Mouse (Mus musculus) mouse embryonic stem cell (cell line): ENCODE measurements around the gene Hmgcll1.
"Not testable (repeated sequence)": the region's sequence is repeated elsewhere in the genome, so short reads cannot be mapped to it uniquely, and the experiment has no call there.

Source experiments
- in situ Hi-C, 2 experiments: fragments of 300-500 bp; cut with MboI; formaldehyde crosslinking; loops; 1 replicate in 1 of 2; 3 replicates in 1 of 2; pipeline ENCODE4 v1.14.3; 2019 to 2020; ENCODE audit warnings: low sequenced_read_pairs in 2 of 2, low pct_unique_long_range_greater_than_20kb in 1 of 2, mixed read lengths in 1 of 2; ENCODE audit not compliant: unreplicated experiment in 1 of 2

Hmgcll1 gene

GRCm38 (mm10) chr9:76038327-76039103 is 23.9 kb downstream of the Hmgcll1 start:
- in situ Hi-C loops = no loop called here

- in situ Hi-C loops = no loop called here
Observed at GRCm38 (mm10) chr9:76039711-76040110, 25.1 kb downstream of the Hmgcll1 start.

- in situ Hi-C loops = no loop called here
Observed at GRCm38 (mm10) chr9:76043341-76043740, 28.7 kb downstream of the Hmgcll1 start.

- in situ Hi-C loops = no loop called here
Observed at GRCm38 (mm10) chr9:76060935-76061334, 46.3 kb downstream of the Hmgcll1 start.

GRCm38 (mm10) chr9:76061492-76061891 is 46.8 kb downstream of the Hmgcll1 start:
- in situ Hi-C loops = no loop called here

GRCm38 (mm10) chr9:76064164-76064563 is 49.5 kb downstream of the Hmgcll1 start:
- in situ Hi-C loops = no loop called here

GRCm38 (mm10) chr9:76091561-76091960 is 76.9 kb downstream of the Hmgcll1 start:
- in situ Hi-C loops = no loop called here

GRCm38 (mm10) chr9:76097221-76097620 is 82.6 kb downstream of the Hmgcll1 start:
- in situ Hi-C loops = no loop called here

GRCm38 (mm10) chr9:76099981-76100380 is 85.3 kb downstream of the Hmgcll1 start:
- in situ Hi-C loops = no loop called here

GRCm38 (mm10) chr9:76104416-76104815 is 89.8 kb downstream of the Hmgcll1 start:
- in situ Hi-C loops = not testable (repeated sequence)

GRCm38 (mm10) chr9:76104846-76105245 is 90.2 kb downstream of the Hmgcll1 start:
- in situ Hi-C loops = no loop called here

GRCm38 (mm10) chr9:76122888-76123287 is 108.2 kb downstream of the Hmgcll1 start:
- in situ Hi-C loops = loop anchor here in 1 of 2 experiments (10.0 kb wide), 1 partner anchor 358 kb away; no protein-coding TSS in a partner anchor

GRCm38 (mm10) chr9:76124249-76124648 is 109.6 kb downstream of the Hmgcll1 start:
- in situ Hi-C loops = loop anchor here in 1 of 2 experiments (10.0 kb wide), 1 partner anchor 359 kb away; no protein-coding TSS in a partner anchor

GRCm38 (mm10) chr9:76129353-76129752 is 114.7 kb downstream of the Hmgcll1 start:
- in situ Hi-C loops = loop anchor here (10.0 to 25.0 kb wide), 2 partner anchors 365 to 367 kb away; no protein-coding TSS in a partner anchor

GRCm38 (mm10) chr9:76134042-76134441 is 119.4 kb downstream of the Hmgcll1 start:
- in situ Hi-C loops = loop anchor here in 1 of 2 experiments (25.0 kb wide), 1 partner anchor 372 kb away; no protein-coding TSS in a partner anchor

GRCm38 (mm10) chr9:76138378-76139109 is 123.9 kb downstream of the Hmgcll1 start:
- in situ Hi-C loops = loop anchor here in 1 of 2 experiments (25.0 kb wide), 1 partner anchor 376 kb away; no protein-coding TSS in a partner anchor

GRCm38 (mm10) chr9:76145593-76145992 is 130.9 kb downstream of the Hmgcll1 start:
- in situ Hi-C loops = loop anchor here in 1 of 2 experiments (25.0 kb wide), 1 partner anchor 383 kb away; no protein-coding TSS in a partner anchor

GRCm38 (mm10) chr9:76162446-76162845 is 147.8 kb downstream of the Hmgcll1 start:
- in situ Hi-C loops = no loop called here

GRCm38 (mm10) chr9:76168355-76168754 is 153.7 kb downstream of the Hmgcll1 start:
- in situ Hi-C loops = no loop called here
